Mouse (Mus musculus): ENCODE results near the gene Tmem9b.

The Tmem9b gene

DNA sequence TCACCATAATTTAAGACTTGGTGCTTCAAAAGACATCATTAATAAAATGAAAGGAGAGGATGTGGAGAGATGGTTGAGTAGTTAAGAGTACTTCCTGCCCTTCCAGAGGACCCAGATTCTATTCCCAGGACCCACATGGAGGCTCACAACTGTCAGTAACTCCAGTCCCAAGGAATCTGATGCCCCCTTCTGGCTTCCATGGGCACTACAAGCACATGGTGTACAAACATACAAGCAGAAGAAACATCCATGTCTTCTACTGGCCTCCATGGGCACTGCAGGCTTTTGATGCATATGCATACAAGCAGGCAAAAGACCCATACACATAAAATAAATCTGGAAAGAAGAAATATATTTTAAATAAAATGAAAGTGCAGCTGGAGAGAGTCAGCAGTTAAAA lies 52.5 kb downstream of the Tmem9b start:
- in situ Hi-C loops (cut with MboI; ENCODE audit: low pct_unique_long_range_greater_than_20kb in 1 of 2, low sequenced_read_pairs in 2 of 2, unreplicated experiment in 1 of 2), result no loop called here

DNA sequence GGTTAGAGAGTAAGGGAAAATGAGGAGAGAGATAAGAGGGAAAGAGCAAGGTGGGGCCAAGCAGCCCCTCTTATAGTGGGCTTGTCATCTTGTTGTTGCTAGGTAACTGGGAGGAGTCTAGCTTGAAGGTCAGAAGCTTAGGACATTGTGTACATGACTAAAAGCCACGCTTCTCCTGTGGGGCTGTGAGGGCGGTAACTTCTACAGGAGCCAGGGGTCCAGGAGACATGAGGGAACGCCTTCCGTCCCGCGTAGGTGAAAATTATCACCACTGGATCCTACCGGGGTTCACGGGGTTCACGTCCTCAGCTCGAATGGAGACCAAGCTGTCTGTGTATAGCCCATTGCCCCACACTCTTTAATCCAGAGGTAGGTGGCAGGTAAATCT lies 57.3 kb downstream of the Tmem9b start:
- in situ Hi-C loops (cut with MboI; ENCODE audit: low pct_unique_long_range_greater_than_20kb in 1 of 2, low sequenced_read_pairs in 2 of 2, unreplicated experiment in 1 of 2), result loop anchor here in 1 of 2 experiments (10.0 kb wide), 1 partner anchor 171 kb away; no protein-coding TSS in a partner anchor

DNA sequence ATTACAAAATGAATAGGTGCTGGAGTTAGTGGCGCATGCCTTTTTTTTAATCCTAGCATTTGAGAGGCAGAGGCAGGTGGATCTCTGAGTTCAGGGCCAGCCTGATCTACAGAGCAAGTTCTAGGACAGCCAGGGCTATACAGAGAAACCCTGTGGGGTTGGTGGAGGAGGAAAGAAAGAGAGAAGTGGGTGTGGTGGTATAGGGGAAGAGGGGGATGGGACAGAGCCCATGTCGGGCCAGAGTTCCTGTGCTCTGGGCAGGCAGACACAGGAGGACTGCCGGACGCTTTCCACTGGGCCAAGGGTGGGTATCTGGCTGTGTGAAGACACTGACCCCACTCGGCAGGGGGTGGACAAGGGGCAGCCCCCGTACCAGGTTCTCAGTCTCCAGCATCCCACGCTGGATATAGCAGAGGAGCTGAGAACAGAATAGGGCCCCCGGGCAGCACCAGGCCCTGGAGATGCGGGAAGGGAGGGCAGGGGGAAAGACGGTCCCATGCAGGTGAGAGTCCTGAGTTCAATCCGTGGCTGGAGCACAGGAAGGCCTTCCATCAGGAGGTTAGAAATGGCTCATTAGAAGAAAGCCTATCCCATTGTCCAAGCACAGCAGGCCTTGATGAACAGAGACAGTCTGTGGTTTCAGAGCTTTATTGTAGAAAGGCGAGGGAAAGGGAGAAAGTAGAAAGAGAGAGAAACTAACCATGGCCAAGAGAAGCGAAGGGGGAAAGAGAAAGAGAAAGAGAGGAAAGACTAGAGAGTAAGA lies 57.9 kb downstream of the Tmem9b start:
- in situ Hi-C loops (cut with MboI; ENCODE audit: low pct_unique_long_range_greater_than_20kb in 1 of 2, low sequenced_read_pairs in 2 of 2, unreplicated experiment in 1 of 2), result loop anchor here in 1 of 2 experiments (10.0 kb wide), 1 partner anchor 170 kb away; no protein-coding TSS in a partner anchor

DNA sequence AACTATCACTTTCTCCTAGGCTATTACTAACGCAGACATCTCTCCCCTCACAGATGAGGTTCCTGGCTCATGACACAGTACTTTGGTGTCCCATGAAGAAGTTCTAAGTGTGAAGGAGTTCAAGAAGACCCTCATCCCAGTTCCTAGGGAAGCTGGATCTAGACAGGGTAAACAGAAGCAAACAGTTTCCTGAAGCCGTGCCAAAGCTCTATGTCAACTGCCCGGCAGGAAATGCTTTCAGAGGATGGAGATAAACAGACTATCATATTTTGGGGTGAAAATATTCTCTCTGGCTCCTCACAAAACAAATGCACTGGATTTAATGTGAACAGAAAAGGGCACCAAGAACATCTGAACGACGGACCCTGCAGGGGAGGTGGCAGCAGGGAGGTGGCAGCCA lies 61.7 kb downstream of the Tmem9b start:
- in situ Hi-C loops (cut with MboI; ENCODE audit: low pct_unique_long_range_greater_than_20kb in 1 of 2, low sequenced_read_pairs in 2 of 2, unreplicated experiment in 1 of 2), result loop anchor here in 1 of 2 experiments (10.0 kb wide), 1 partner anchor 166 kb away; no protein-coding TSS in a partner anchor

DNA sequence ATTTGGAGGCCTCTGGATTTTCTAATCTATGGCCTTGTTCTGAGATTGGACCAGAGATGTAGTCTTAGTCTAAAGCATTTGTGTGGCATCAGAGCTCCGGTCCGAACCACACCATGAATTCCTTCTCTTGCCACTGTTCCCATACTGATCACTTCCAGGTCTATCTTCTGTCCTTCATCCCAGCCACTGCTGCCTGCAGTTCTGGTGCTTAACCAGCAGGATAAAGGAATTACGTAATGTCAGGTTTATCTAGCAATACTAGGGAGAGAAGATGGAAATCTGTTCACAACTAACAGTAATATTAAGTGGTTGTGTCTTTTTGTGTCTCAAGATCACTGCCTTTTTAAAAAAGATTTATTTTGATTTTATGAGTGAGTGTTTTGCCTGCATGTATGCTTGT lies 62.6 kb downstream of the Tmem9b start:
- in situ Hi-C loops (cut with MboI; ENCODE audit: low pct_unique_long_range_greater_than_20kb in 1 of 2, low sequenced_read_pairs in 2 of 2, unreplicated experiment in 1 of 2), result loop anchor here in 1 of 2 experiments (10.0 kb wide), 1 partner anchor 165 kb away; no protein-coding TSS in a partner anchor

DNA sequence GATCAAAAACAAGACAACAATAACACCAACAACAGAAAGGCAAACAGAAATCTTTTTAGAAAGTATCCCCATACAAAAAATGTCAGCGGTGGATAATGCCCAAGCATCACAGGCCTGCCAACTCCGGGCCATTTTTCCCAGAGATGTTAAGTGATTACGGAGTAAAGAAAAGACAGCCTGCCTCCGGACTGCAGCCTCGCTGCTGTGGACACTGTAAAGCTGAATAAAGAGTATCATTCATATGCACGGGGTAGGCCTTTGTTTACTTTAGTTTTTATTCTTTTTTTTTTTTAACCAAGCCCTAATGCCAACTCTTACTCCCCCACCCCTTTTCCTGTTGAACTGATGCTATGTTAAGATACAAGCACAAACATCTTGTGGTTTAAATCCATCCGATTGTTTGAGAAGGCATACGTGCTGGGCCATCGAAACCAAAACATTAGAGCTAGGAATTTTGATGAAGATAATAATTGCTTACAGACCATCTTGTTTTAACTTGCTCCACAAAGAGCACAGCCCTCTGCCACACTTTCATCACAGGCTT lies 66.0 kb downstream of the Tmem9b start:
- in situ Hi-C loops (cut with MboI; ENCODE audit: low pct_unique_long_range_greater_than_20kb in 1 of 2, low sequenced_read_pairs in 2 of 2, unreplicated experiment in 1 of 2), result no loop called here
